Mouse (Mus musculus) stomach, postnatal 0 days (tissue): ENCODE results near the gene Atl1. TPM values are rescaled to one million over a fixed set of nuclear protein-coding genes. Genes with fewer than 3 reads are reported as not detected.

ENCODE experiments used
- ATAC-seq: fragments of 200-750 bp; cut with Nextera tagmentation; 2 replicates; pipeline ENCODE4 v1.8.0; 2017; ENCODE audit not compliant: low FRiP score, low TSS enrichment
- DNase-seq: peaks from one replicate; pipeline ENCODE4 v3.0.0-alpha.2; 2016; ENCODE audit warnings: low spot score
- H3K27ac ChIP-seq: fragments of 300-500 bp; sonication (generic); replicated peaks from 2 replicates; pipeline ENCODE4 v1.5.1; 2014; ENCODE audit warnings: mild to moderate bottlenecking, control low read depth
- H3K27me3 ChIP-seq: fragments of 300-500 bp; sonication (generic); 2 replicates; pipeline ENCODE4 v1.6.1; 2014; ENCODE audit warnings: low read length; ENCODE audit not compliant: control insufficient read depth, insufficient read depth
- H3K36me3 ChIP-seq: fragments of 300-500 bp; sonication (generic); 2 replicates; pipeline ENCODE4 v1.6.1; 2014; ENCODE audit warnings: low read length, mixed read lengths; ENCODE audit not compliant: control insufficient read depth, insufficient read depth
- H3K4me1 ChIP-seq: fragments of 300-500 bp; sonication (generic); replicated peaks from 2 replicates; pipeline ENCODE4 v1.6.1; 2014; ENCODE audit warnings: antibody characterized with exemption; ENCODE audit not compliant: control insufficient read depth, insufficient read depth
- H3K4me2 ChIP-seq: fragments of 300-500 bp; sonication (generic); replicated peaks from 2 replicates; pipeline ENCODE4 v1.6.1; 2014; ENCODE audit warnings: low read depth, mild to moderate bottlenecking, control low read depth, moderate library complexity
- H3K4me3 ChIP-seq: fragments of 300-500 bp; sonication (generic); 2 replicates; pipeline ENCODE4 v1.5.1; 2014; ENCODE audit warnings: low read depth, low read length, control low read depth
- H3K9ac ChIP-seq: fragments of 300-500 bp; sonication (generic); 2 replicates; pipeline ENCODE4 v1.6.1; 2014; ENCODE audit warnings: mild to moderate bottlenecking, low read length, control low read depth, mixed read lengths
- H3K9me3 ChIP-seq: fragments of 300-500 bp; sonication (generic); 2 replicates; pipeline ENCODE4 v1.6.1; 2016; ENCODE audit warnings: low read length; ENCODE audit not compliant: control insufficient read depth
- CTCF ChIP-seq: IDR thresholded peaks from 2 replicates; pipeline ENCODE4 v1.5.1; 2016; ENCODE audit warnings: antibody characterized with exemption, low read depth, mild to moderate bottlenecking, moderate library complexity
- EP300 ChIP-seq: optimal IDR thresholded peaks from 2 replicates; pipeline ENCODE3; 2016; ENCODE audit warnings: antibody characterized with exemption
- WGBS: fragments of 180-500 bp; shearing (Covaris S2); extraction: QIAGEN DNeasy Blood & Tissue Kit; methylation state at CpG from one replicate; pipeline ENCODE4 v1.1.7; 2014; 5-methylcytosine and 5-hydroxymethylcytosine counted together
- polyA plus RNA-seq: library from polyadenylated mRNA; unstranded; fragments of >200 nt; fragmentation: Nextera tagmentation; extraction: Ambion mirVana; gene quantifications from 2 replicates; pipeline ENCODE4 v1.2.1, GENCODE M21; 2015

Gene Atl1
- polyA plus RNA-seq, 1 experiment from 2014 or later: 3.8 TPM

DNA sequence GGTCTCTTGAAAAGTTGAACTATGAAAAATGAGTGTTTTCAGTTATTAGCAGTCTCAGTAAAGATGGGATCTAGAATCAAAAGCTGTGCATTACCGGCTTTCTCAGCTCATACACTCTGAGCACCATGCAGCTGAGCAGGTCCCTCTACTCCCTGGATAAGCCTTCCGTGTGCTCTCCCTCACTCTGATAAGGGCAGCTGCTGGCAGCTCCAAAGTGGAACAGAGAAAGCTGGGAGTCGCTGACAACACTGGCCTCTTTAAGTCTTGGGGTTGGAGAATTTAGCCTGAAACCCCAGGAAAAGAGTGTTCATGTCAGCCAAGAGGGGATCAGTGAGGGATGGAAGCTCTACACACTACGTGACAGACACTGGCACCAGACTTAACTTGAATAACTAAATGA lies 33.6 kb upstream of the Atl1 start:
- 69% methylated on average over 4 of the region's 4 CpGs for WGBS

DNA sequence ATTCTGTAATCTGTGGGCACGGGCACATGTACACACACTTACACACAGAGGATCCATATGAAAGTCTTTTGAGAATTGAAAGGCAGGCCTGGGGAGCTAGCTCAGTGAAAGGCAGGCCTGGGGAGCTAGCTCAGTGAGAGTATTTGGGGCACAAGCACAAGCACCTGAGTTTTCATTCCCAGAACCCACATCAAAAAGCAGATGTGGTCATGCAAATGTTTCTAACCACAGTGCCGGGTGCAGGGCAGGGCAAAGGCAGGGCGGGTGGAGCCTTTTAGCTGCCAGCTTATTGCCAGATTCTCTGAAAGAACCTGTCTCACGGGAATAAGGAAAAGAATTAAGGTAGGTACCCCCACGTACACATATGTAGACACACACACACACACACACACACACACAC lies 28.9 kb upstream of the Atl1 start:
- no peak overlapping the region for H3K27ac ChIP-seq
- no peak overlapping the region for H3K9ac ChIP-seq
- H3K4me2 ChIP-seq: no peak overlapping the region
- H3K36me3 ChIP-seq: no peaks in the 10 kb centered on the region
- H3K9me3 ChIP-seq: no peaks in the 10 kb centered on the region
- no peak for TF ChIP-seq EP300
- no peak for TF ChIP-seq CTCF
- no peaks in the 10 kb centered on the region for H3K4me1 ChIP-seq
- ATAC-seq (no peak), DNase-seq (peak; percentile 32)
- H3K4me3 ChIP-seq: no peak overlapping the region
- WGBS: 46% methylated on average over 5 of the region's 5 CpGs
- H3K27me3 ChIP-seq: no peaks in the 10 kb centered on the region

More for the DNA sequence above, 33.6 kb upstream of the Atl1 start:
- Histone ChIP-seq H3K36me3 (peaks cover 5% of the 10 kb centered on the region; the same call in 1 of the 2 replicates), H3K4me2 (no peak overlapping the region), H3K27ac (no peak overlapping the region), H3K9me3 (no peaks in the 10 kb centered on the region), H3K4me3 (no peak overlapping the region), H3K9ac (no peak overlapping the region), H3K4me1 (no peaks in the 10 kb centered on the region), H3K27me3 (no peaks in the 10 kb centered on the region)
- TF ChIP-seq EP300 (no peak), CTCF (no peak)
- ATAC-seq (no peak), DNase-seq (no peak)

- DNase-seq: no peak
- H3K9ac ChIP-seq: no peak overlapping the region
- no peaks in the 10 kb centered on the region for H3K36me3 ChIP-seq
- no peaks in the 10 kb centered on the region for H3K9me3 ChIP-seq
- H3K4me2 ChIP-seq: no peak overlapping the region
- WGBS: 54% methylated on average over 4 of the region's 4 CpGs
- H3K27me3 ChIP-seq: no peaks in the 10 kb centered on the region
- 0 out of 2 replicates have a peak overlapping the region, but pooled peaks have one; percentile 4 for H3K27ac ChIP-seq
- no peaks in the 10 kb centered on the region for H3K4me1 ChIP-seq
- no peak for ATAC-seq
- no peak overlapping the region for H3K4me3 ChIP-seq
- no peak for TF ChIP-seq EP300
- no peak for TF ChIP-seq CTCF
These were observed 28.2 kb upstream of the Atl1 start for GRCm38 (mm10) chr12:69864164-69864692.

GRCm38 (mm10) chr12:69867338-69867737 lies 25.1 kb upstream of the Atl1 start:
- H3K9me3 ChIP-seq: no peaks in the 10 kb centered on the region
- H3K27ac ChIP-seq: no peak overlapping the region
- no peak overlapping the region for H3K9ac ChIP-seq
- no peaks in the 10 kb centered on the region for H3K36me3 ChIP-seq
- no peak for ATAC-seq
- no peak overlapping the region for H3K4me2 ChIP-seq
- no peak overlapping the region for H3K4me3 ChIP-seq
- DNase-seq: no peak
- H3K4me1 ChIP-seq: no peaks in the 10 kb centered on the region
- no peaks in the 10 kb centered on the region for H3K27me3 ChIP-seq
- TF ChIP-seq EP300 (no peak), CTCF (no peak)
- WGBS: 47% methylated on average over 5 of the region's 5 CpGs

GRCm38 (mm10) chr12:69871632-69872031 lies 20.8 kb upstream of the Atl1 start:
- Histone ChIP-seq H3K36me3 (no peaks in the 10 kb centered on the region), H3K9me3 (no peaks in the 10 kb centered on the region), H3K27ac (no peak overlapping the region), H3K4me3 (no peak overlapping the region), H3K4me1 (no peaks in the 10 kb centered on the region), H3K9ac (no peak overlapping the region), H3K27me3 (no peaks in the 10 kb centered on the region), H3K4me2 (no peak overlapping the region)
- 86% methylated on average over 5 of the region's 5 CpGs for WGBS
- TF ChIP-seq EP300: no peak
- TF ChIP-seq CTCF: no peak
- DNase-seq: no peak
- ATAC-seq: no peak

- 82% methylated on average over 9 of the region's 9 CpGs for WGBS
- no peak for DNase-seq
These were observed 14.5 kb upstream of the Atl1 start for GRCm38 (mm10) chr12:69877842-69878363.

More at GRCm38 (mm10) chr12:69877842-69878363, 14.5 kb upstream of the Atl1 start:
- no peak for ATAC-seq
- H3K9me3 ChIP-seq: no peaks in the 10 kb centered on the region
- no peak overlapping the region for H3K9ac ChIP-seq
- TF ChIP-seq CTCF: no peak
- no peak overlapping the region for H3K4me3 ChIP-seq
- H3K4me1 ChIP-seq: peaks cover 6% of the 10 kb centered on the region; the same call in 1 of the 2 replicates
- H3K4me2 ChIP-seq: no peak overlapping the region
- no peak overlapping the region for H3K27ac ChIP-seq
- H3K36me3 ChIP-seq: no peaks in the 10 kb centered on the region
- H3K27me3 ChIP-seq: no peaks in the 10 kb centered on the region
